Mouse (Mus musculus): ENCODE measurements around the gene Uap1l1.

Uap1l1 gene

GRCm38 (mm10) chr2:25318119-25318966 is 47.1 kb downstream of the Uap1l1 start:
- no peak for DNase-seq (ENCODE audit: low read depth)

DNA sequence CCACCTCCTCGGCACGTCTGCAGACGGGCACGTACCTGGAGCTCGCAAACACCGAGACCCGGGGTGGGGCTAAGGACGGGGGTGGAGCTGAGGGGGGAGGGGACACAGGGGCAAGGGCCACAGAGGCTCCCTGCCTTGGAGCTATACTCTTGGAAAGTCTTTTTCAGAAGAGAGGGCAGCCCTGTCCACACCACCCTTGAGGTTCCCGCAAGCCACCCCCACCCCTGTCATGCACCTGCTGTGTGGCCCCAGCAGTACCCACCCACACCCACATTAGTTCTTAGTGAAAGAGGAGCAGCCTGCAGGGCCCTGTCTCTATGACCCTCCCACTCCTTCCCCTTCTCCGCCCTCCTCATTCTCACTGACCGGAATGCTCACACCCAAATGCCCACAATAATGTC is 54.0 kb downstream of the Uap1l1 start:
- DNase-seq (ENCODE audit: low read depth) = no peak

- no peak for DNase-seq (ENCODE audit: low read depth)
Observed at GRCm38 (mm10) chr2:25310969-25311368, 54.5 kb downstream of the Uap1l1 start.

DNA sequence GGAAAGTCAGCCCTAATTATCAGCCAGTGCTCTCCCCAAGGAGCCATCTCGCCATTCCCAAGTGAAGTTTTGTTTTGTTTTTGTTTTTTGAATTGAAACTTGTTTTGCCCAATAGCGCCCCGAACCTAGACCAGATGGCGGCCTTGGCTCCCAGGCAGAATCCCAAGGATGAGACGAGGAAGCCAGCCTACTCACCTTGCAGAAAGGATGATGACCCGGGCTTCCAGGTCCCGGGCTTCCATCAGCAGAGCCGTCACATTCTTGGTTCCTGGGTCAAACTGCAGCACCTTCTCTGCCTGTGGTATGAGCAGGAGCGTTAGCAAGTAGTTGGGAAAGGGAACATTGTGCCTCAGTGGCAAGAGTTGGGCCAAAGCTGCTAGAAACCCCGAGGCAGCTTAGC is 55.3 kb downstream of the Uap1l1 start:
- no peak for DNase-seq (ENCODE audit: low read depth)
